Mouse (Mus musculus): ENCODE results near the gene Arhgef40.
A peak's percentile ranks its signal among the peaks of the same experiment; 100 is the strongest.

DNA sequence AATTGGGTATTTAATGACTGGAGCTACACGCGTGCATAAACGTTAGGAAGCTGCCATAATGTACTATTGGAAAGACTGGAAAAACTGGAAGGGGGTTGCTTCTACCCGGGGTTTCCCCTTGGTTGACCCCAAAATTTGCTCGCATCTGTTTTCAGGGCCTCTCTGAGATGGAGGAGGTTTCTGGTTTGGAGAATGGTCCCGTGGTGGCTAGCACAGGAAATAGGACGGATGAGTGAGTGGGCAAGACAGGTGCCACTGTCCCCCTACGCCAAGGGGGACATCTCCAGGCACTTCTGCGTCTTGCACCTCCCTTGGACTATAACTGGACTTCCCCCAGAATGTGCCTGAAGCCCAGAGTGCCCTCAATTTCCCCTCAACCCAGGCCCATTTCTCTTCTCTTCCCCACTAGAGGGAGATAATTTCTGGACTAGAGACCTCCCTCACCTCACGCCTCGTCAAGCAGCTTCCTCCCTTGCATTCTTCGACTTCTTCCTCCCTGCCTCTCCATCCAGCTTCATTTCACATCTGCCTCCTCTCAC, 34.6 kb downstream of the Arhgef40 start:
- TF ChIP-seq CTCF (IDR thresholded peaks at IDR 0.05; ENCODE audit: borderline replicate concordance, insufficient read depth, low read length) (peak; percentile 30; the same call in 1 of the 2 replicates), POLR2A (IDR thresholded peaks at IDR 0.05; ENCODE audit: low read depth, low read length) (no peak)

Data from embryonic fibroblast, embryonic 13.5 days (primary cell).